Mouse (Mus musculus) E14TG2a.4 (cell line): Measurements from ENCODE around the gene Pde4dip.

Experiments
- CTCF ChIP-seq: conservative IDR thresholded peaks from 2 replicates; pipeline ENCODE4 v1.5.1; 2014; ENCODE audit warnings: low read length
- POU5F1 ChIP-seq: IDR thresholded peaks from 2 replicates; pipeline ENCODE4 v1.6.1; 2014; ENCODE audit warnings: low read length, borderline replicate concordance

DNA sequence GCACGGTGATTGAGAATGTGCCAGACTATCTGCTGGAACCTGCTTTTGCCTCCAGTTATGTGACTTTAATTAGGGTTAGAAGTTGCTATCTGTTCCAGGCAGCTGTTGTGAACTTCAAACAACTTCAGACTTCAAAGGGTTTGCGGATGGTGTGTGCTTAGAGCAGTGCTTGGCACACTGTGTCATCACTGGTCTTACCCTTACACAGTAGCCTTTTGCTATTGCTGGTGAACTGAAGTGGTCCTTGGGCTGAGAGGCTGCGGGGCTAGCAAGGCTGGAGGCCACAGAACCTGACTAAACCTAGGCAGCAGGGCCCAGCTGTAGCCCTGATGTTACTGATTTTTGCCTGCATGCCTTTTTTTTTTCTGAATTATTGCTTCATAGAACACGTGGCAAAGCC lies 154.2 kb downstream of the Pde4dip start:
- no peak for TF ChIP-seq CTCF
- TF ChIP-seq POU5F1: no peak
